Mouse (Mus musculus): ENCODE measurements around the gene Pld6.
A peak's percentile ranks its signal among the peaks of the same experiment; 100 is the strongest.

Gene Pld6

GRCm38 (mm10) chr11:59787199-59787781, at the start of gene Pld6:
Gene Pld6, minus strand, starts transcription at chr11:59787645.
- peak in 1 of 2 experiments; percentile 25 for DNase-seq

- no peak for DNase-seq
Measured at GRCm38 (mm10) chr11:59821625-59822024, 34.2 kb upstream of the Pld6 start.

DNA sequence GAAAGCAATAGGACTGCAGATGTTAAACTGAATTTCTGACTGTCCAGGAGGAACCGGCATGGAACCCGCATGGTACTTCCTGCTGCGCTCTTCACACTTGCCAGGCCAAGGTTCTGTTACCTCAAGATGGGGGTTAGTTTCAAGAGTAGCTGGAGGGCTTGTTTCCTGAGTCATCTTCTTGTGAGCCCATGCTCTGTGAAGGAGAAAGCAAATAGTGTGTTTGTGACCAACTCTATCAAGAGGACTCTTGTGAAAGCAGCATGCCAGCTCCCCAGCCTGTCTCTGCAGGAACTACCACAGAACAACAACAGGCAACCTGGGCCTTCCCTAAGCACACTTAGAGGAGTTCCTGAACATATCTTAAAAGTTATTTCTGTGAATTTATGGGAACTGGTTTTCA, 30.5 kb upstream of the Pld6 start:
- no peak for DNase-seq

DNA sequence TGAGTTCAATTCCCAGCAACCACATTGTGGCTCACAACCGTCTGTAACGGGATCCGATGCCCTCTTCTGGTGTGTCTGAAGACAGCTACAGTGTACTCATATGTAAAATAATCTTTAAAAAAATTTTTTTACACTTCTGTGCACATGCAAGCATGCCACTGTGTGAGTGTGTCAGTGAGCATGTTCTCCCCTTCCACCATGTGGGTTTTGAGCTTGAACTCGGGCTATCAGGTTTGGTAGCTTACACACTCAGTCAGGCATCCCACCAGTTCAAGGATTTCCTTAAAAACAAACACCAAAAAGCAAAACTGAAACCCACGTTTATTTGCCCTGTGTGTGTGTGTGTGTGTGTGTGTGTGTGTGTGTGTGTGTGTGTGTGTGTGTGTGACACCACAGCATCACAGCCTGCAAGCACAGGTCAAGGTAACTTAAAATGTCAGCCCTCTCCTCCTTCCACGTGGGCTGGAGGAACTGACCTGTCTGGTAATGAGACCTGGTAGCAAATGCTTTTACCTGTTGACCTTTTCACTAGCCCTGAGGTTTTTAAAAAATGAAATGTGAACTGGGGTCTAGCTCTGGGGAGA, 28.1 kb upstream of the Pld6 start:
- no peak for DNase-seq

- no peak for DNase-seq
Measured at GRCm38 (mm10) chr11:59814936-59815335, 27.5 kb upstream of the Pld6 start.

DNA sequence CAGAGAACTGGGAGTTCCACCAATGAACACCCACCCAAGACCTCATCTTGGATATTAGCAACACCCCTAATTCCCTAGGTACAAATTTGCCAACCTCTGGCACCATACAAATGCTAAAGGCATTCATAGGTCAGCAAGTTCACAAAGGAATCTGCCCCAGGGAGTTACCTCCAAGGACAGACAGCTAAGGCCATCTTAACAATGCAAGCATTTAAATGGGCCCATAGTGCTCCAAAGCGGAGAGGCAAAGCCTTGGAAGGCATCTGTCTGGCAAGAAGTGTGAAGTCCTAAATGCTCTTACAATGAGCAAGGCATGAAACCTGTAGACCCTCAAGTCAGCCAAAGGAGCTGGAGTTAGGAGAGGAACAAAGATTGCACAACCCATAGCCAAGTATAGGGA, 26.9 kb upstream of the Pld6 start:
- DNase-seq, result no peak

GRCm38 (mm10) chr11:59813276-59813675, 25.8 kb upstream of the Pld6 start:
- DNase-seq, result no peak

- no peak for DNase-seq
Measured at GRCm38 (mm10) chr11:59811211-59811610, 23.8 kb upstream of the Pld6 start.

- no peak for DNase-seq
Measured at GRCm38 (mm10) chr11:59810480-59811158, 23.2 kb upstream of the Pld6 start.

- peak; percentile 88 to 91 for DNase-seq
Measured at GRCm38 (mm10) chr11:59809670-59810474, 22.4 kb upstream of the Pld6 start, which contains the start of gene Flcn. Gene Flcn, minus strand, starts transcription at chr11:59810016.

DNA sequence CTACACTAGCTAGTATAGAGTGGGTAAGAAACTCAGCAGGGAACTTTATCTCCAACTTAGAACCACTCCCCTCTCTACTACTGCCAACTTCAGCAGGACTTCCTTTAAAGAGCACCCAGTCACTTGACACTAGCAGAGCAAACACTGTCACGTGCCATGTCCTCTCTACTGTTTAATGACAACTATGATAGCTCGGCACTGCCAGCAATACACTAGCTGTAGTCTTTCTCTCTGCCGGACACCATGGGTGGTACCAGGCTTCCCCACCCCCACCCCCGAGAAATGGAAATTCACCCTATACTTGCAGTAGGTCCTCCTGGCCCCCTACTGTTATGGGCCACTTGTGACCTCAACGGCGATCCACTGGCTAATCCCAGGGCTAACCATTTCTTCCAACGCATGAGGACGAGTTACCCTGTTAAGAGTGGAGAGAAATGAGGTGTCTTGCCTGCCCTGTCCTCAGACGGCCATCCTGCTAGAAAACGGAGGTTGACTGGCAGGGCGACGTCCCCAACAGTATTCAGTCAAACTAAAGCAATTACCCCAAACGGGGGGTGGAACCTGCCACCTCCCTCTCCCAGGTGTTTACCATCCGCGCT, 21.7 kb upstream of the Pld6 start:
- no peak for DNase-seq

GRCm38 (mm10) chr11:59808170-59808960, 20.9 kb upstream of the Pld6 start:
- DNase-seq, result peak in 1 of 2 experiments; percentile 39

DNA sequence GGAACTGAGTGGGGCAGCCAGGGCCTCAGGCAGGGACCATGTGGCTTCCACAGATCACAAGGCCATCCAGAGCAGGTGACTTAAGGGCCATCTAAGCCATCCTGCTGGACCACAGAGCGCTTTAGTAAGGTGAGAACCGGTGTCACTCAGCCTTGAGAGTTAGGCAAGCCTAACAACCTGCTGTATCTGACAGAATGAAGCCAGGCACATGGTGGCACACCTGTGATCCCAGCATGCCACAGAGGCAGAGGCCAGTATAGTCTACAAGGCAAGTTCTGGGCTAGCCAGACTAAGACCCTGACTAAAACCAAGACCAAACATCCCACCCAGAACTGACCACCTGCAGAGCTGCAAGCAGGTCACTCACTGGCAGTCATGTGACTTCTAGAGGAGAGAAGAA, 18.2 kb upstream of the Pld6 start:
- peak; percentile 43 to 44 for DNase-seq

DNA sequence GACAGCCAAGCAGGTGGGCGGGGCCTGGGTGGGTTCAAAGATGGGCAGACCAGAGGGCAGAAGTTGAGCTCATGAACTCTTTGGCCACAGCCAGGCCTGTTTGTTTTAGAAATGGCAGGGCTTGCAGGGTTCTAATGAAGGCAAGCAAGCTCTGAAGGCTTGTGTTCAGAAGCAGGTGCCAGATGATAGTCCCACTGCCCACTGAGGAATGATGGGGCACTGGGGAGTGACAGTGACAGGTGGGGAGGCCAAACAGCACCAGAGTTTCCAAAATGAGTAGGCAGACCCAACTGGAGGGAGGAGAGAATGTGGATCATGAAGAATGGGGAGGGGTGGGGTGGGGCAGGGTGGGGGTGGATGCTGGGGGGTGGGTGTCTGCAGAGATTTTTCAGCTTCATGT, 17.8 kb upstream of the Pld6 start:
- DNase-seq, result no peak

GRCm38 (mm10) chr11:59804409-59805110, 17.1 kb upstream of the Pld6 start:
- DNase-seq, result peak; percentile 81 to 83

GRCm38 (mm10) chr11:59803516-59803915, 16.1 kb upstream of the Pld6 start:
- no peak for DNase-seq

GRCm38 (mm10) chr11:59801881-59802280, 14.4 kb upstream of the Pld6 start:
- peak; percentile 43 to 51 for DNase-seq

DNA sequence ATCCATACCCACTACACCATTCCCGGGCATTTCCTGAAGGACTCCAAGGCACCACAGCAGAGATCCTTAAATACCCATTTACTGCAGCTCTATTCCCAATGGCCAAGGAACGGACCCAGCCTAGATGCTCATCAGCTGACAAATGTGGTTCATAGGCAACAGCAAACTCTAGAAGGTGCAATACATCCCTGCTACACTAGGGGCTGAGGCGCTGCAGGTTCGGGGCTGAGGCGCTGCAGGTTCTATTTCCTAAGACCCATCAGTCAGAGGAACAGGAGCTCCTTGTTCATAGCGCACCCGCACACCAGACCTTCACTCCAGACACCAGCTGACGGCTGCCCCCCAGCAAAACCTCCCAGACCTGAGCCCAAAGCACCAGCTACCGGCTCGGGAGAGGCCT, 13.0 kb upstream of the Pld6 start:
- DNase-seq, result no peak

- no peak for DNase-seq
Measured at GRCm38 (mm10) chr11:59793390-59793789, 5.9 kb upstream of the Pld6 start.

DNA sequence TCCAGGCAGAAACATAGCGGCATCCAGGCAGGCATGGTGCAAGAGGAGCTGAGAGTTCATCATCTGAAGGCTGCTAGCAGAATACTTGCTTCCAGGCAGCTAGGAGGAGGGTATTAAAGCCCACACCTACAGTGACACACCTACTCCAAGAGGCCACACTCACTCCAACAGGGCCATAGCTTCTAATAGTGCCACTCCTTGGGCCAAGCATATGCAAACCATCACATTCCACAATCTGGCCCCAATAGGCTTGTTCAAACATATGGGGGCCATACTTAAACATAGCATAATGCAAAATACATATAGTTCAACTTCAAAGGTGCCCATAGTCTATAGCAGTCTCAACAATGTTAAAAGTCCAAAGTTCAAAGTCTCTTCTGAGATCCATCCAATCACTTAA, 1.9 kb upstream of the Pld6 start:
- no peak for DNase-seq

- no peak for DNase-seq
Measured at GRCm38 (mm10) chr11:59786444-59787198, 824 bp downstream of the Pld6 start.

Data from cerebellum, adult 18-20 months (tissue).